In genomic region chr5:63649533-63650464, GRCm38 (mm10) we compare ENCODE assay signal across 9 mouse cellular contexts. TPM values are rescaled to one million over a fixed set of nuclear protein-coding genes. Genes with fewer than 3 reads are reported as not detected.
DNase-seq lines count a peak whose midpoint lies in the region; ATAC-seq and TF ChIP-seq lines count a peak whose summit lies in the region.
"Had no signal": no experiment of that assay in that cellular context is flagged by ENCODE, and none has a peak within 500 bp of the region (broad histone marks: within the 10 kb centered on the region; RNA-seq: fewer than 3 reads in every experiment).

No protein-coding gene starts in this region.

- no peaks in the 10 kb centered on the region for H3K36me3 ChIP-seq in hindbrain, embryonic 12.5 days
- H3K36me3 ChIP-seq in neural tube, embryonic 13.5 days: no peaks in the 10 kb centered on the region

- H3K9me3 ChIP-seq in hindbrain, embryonic 12.5 days (replicated peaks): no peaks in the 10 kb centered on the region
- H3K9me3 ChIP-seq in neural tube, embryonic 13.5 days: no peaks in the 10 kb centered on the region

- TF ChIP-seq CTCF in brain, embryonic 14.5 days (IDR thresholded peaks at IDR 0.05; ENCODE audit: borderline replicate concordance, extremely low read depth, insufficient read depth, insufficient read length): no peak

- H3K4me1 ChIP-seq in hindbrain, embryonic 12.5 days: peaks cover 9% of the 10 kb centered on the region; the same call in 1 of the 2 replicates
- H3K4me1 ChIP-seq in neural tube, embryonic 13.5 days (replicated peaks): peaks cover 12% of the 10 kb centered on the region

- peak; percentile 79 for ATAC-seq in hindbrain, embryonic 12.5 days (ENCODE audit: low FRiP score)
- ATAC-seq in neural tube, embryonic 13.5 days (ENCODE audit: low read depth): peak; percentile 62

- no peak for TF ChIP-seq POLR2A in brain, embryonic 14.5 days (IDR thresholded peaks at IDR 0.05; ENCODE audit: borderline replicate concordance, extremely low read depth, insufficient read depth, insufficient read length, poor library complexity, severe bottlenecking)

- H3K9ac ChIP-seq in hindbrain, embryonic 12.5 days: peak overlapping the region; percentile 70
- peak overlapping the region; percentile 82 for H3K9ac ChIP-seq in neural tube, embryonic 13.5 days

- DNase-seq in cerebellum, postnatal 25 days: peak; percentile 30 to 40
- no peak for DNase-seq in cerebellum, adult 9-11 months
- DNase-seq in brain, embryonic 14.5 days (ENCODE audit: low read depth): peak; percentile 48
- peak; percentile 32 to 57 for DNase-seq in layer of hippocampus, postnatal 36 days
- no peak for DNase-seq in thymus, adult 18-20 months
- no peak for DNase-seq in gastrocnemius, postnatal 4 days (ENCODE audit: low spot score in 2 of 2)

- H3K27ac ChIP-seq in hindbrain, embryonic 12.5 days: no peak overlapping the region; the same call in 1 of the 2 replicates
- peak overlapping the region; percentile 70 for H3K27ac ChIP-seq in neural tube, embryonic 13.5 days (replicated peaks)

- peaks cover 46% of the 10 kb centered on the region for H3K27me3 ChIP-seq in hindbrain, embryonic 12.5 days
- H3K27me3 ChIP-seq in neural tube, embryonic 13.5 days: peaks cover 45% of the 10 kb centered on the region

- WGBS in hindbrain, embryonic 12.5 days: under 1% methylated on average over 80 of the region's 83 CpGs
- WGBS in neural tube, embryonic 13.5 days: under 1% methylated on average over 83 of the region's 83 CpGs

- H3K4me2 ChIP-seq in hindbrain, embryonic 12.5 days (replicated peaks): peak overlapping the region; percentile 99
- peak overlapping the region; percentile 99 for H3K4me2 ChIP-seq in neural tube, embryonic 13.5 days

- peak overlapping the region; percentile 64 for H3K4me3 ChIP-seq in hindbrain, embryonic 12.5 days
- peak overlapping the region; percentile 69 for H3K4me3 ChIP-seq in neural tube, embryonic 13.5 days

RNA-seq across cellular contexts. Expression of gene Nwd2, which starts 0.9 kb away (rescaled TPM):
- polyA plus RNA-seq in brain, embryonic 14.5 days (2012; rRNA removed): 3.1 and 9.1 TPM in 2 replicates
- polyA plus RNA-seq in hindbrain, embryonic 12.5 days (2016; fragmentation: Nextera tagmentation; extraction: Ambion mirVana): 4.9 and 5.3 TPM in 2 replicates
- total RNA-seq in layer of hippocampus, postnatal 36 days (2021): 10 to 100 TPM; 18.9 to 19.8 TPM
- polyA plus RNA-seq in neural tube, embryonic 13.5 days (2015; fragmentation: Nextera tagmentation; extraction: Ambion mirVana): 15.6 and 16.6 TPM in 2 replicates
- total RNA-seq in gastrocnemius, postnatal 4 days (2021): not detected
- total RNA-seq: neutrophil, adult 5-6 weeks had no signal

Comparison
In these comparisons a context has a peak if more than half of its experiments do, and no peak if none do; other contexts are left out.
1. DNase-seq: peak in cerebellum, postnatal 25 days (2 of 2), brain, embryonic 14.5 days (single experiment) and layer of hippocampus, postnatal 36 days (2 of 2); none in cerebellum, adult 9-11 months (single experiment), thymus, adult 18-20 months (0 of 2) and gastrocnemius, postnatal 4 days (0 of 2).